8 mouse cellular contexts compared by ENCODE assay signal in genomic region chr16:18194208-18194985, GRCm38 (mm10). TPM values are rescaled to one million over a fixed set of nuclear protein-coding genes. Genes with fewer than 3 reads are reported as not detected.
A peak's percentile ranks its signal among the peaks of the same experiment; 100 is the strongest.
DNase-seq lines count a peak whose midpoint lies in the region; ATAC-seq and TF ChIP-seq lines count a peak whose summit lies in the region.

No protein-coding gene starts in this region.

- TF ChIP-seq CTCF in left cerebral cortex, adult 2 months (IDR thresholded peaks at IDR 0.05) = no peak

- H3K4me1 ChIP-seq in forebrain, embryonic 13.5 days = peaks cover 44% of the 10 kb centered on the region
- H3K4me1 ChIP-seq in kidney, embryonic 14.5 days (ENCODE audit: control insufficient read depth, insufficient read depth, low read length) = peaks cover 27% of the 10 kb centered on the region
- H3K4me1 ChIP-seq in neural tube, embryonic 13.5 days (replicated peaks) = peaks cover 57% of the 10 kb centered on the region

- 0 out of 2 replicates have a peak, but pooled peaks cover 4% of the 10 kb centered on the region for H3K27me3 ChIP-seq in forebrain, embryonic 13.5 days
- H3K27me3 ChIP-seq in kidney, embryonic 14.5 days (ENCODE audit: control insufficient read depth, insufficient read depth, low read length) = 0 out of 2 replicates have a peak, but pooled peaks cover 2% of the 10 kb centered on the region
- no peaks in the 10 kb centered on the region for H3K27me3 ChIP-seq in neural tube, embryonic 13.5 days

- WGBS in forebrain, embryonic 13.5 days = 76% methylated on average over 15 of the region's 15 CpGs
- 40% methylated on average over 15 of the region's 15 CpGs for WGBS in kidney, embryonic 14.5 days
- 34% methylated on average over 15 of the region's 15 CpGs for WGBS in neural tube, embryonic 13.5 days

- DNase-seq in left cerebral cortex, adult 2 months (ENCODE audit: extremely low spot score in 1 of 2, low spot score in 2 of 2) = no peak
- DNase-seq in left cerebral cortex, adult 8-10 months (ENCODE audit: low spot score in 2 of 2) = no peak
- DNase-seq in lung, adult 18-20 months = no peak
- DNase-seq in urinary bladder, postnatal 14 days (ENCODE audit: low spot score) = no peak

- peak overlapping the region; percentile 87 for H3K27ac ChIP-seq in left cerebral cortex, adult 2 months
- peak overlapping the region; percentile 65 for H3K27ac ChIP-seq in forebrain, embryonic 13.5 days
- no peak overlapping the region for H3K27ac ChIP-seq in kidney, embryonic 14.5 days (ENCODE audit: low read depth, low read length)
- peak overlapping the region; percentile 78 for H3K27ac ChIP-seq in neural tube, embryonic 13.5 days (replicated peaks)

- H3K9me3 ChIP-seq in forebrain, embryonic 13.5 days (replicated peaks) = no peaks in the 10 kb centered on the region
- no peaks in the 10 kb centered on the region for H3K9me3 ChIP-seq in kidney, embryonic 14.5 days (ENCODE audit: control insufficient read depth, low read length)
- no peaks in the 10 kb centered on the region for H3K9me3 ChIP-seq in neural tube, embryonic 13.5 days

- H3K36me3 ChIP-seq in forebrain, embryonic 13.5 days (ENCODE audit: poor library complexity, severe bottlenecking) = no peaks in the 10 kb centered on the region
- no peaks in the 10 kb centered on the region for H3K36me3 ChIP-seq in kidney, embryonic 14.5 days (ENCODE audit: control insufficient read depth, insufficient read depth, low read length)
- no peaks in the 10 kb centered on the region for H3K36me3 ChIP-seq in neural tube, embryonic 13.5 days

- no peak overlapping the region for H3K4me2 ChIP-seq in forebrain, embryonic 13.5 days
- no peak overlapping the region for H3K4me2 ChIP-seq in kidney, embryonic 14.5 days (replicated peaks; ENCODE audit: low read depth, low read length)
- no peak overlapping the region for H3K4me2 ChIP-seq in neural tube, embryonic 13.5 days

- H3K4me3 ChIP-seq in left cerebral cortex, adult 2 months = no peak overlapping the region
- no peak overlapping the region for H3K4me3 ChIP-seq in forebrain, embryonic 13.5 days
- H3K4me3 ChIP-seq in kidney, embryonic 14.5 days (ENCODE audit: low read length) = no peak overlapping the region
- H3K4me3 ChIP-seq in neural tube, embryonic 13.5 days = no peak overlapping the region

- ATAC-seq in forebrain, embryonic 13.5 days = peak; percentile 20
- ATAC-seq in kidney, embryonic 14.5 days (ENCODE audit: low FRiP score, low TSS enrichment) = peak; percentile 32
- ATAC-seq in neural tube, embryonic 13.5 days (ENCODE audit: low read depth) = peak; percentile 77
- no peak for ATAC-seq in megakaryocyte progenitor cell, adult 5-6 weeks (replicated peaks; ENCODE audit: poor library complexity)

- intact Hi-C loops in left cerebral cortex, adult 2 months (cut with DNase I) = no loop called here

- peak overlapping the region; percentile 8; the same call in 1 of the 2 replicates for H3K9ac ChIP-seq in forebrain, embryonic 13.5 days
- no peak overlapping the region for H3K9ac ChIP-seq in kidney, embryonic 14.5 days (ENCODE audit: low read depth, low read length)
- no peak overlapping the region for H3K9ac ChIP-seq in neural tube, embryonic 13.5 days

RNA-seq across cellular contexts. Expression of gene Ccdc188, which starts 23.3 kb away (rescaled TPM):
- total RNA-seq in left cerebral cortex, adult 2 months (2021) = not detected
- not detected for total RNA-seq in left cerebral cortex, adult 8-10 months (2022)
- 0.13 TPM in 1 of 2 replicates, not detected in the other for polyA plus RNA-seq in forebrain, embryonic 13.5 days (2015; fragmentation: Nextera tagmentation; extraction: Ambion mirVana)
- polyA plus RNA-seq in kidney, embryonic 14.5 days (2014; fragmentation: Nextera tagmentation; extraction: Ambion mirVana) = not detected in 2 replicates
- not detected in 2 replicates for polyA plus RNA-seq in neural tube, embryonic 13.5 days (2015; fragmentation: Nextera tagmentation; extraction: Ambion mirVana)
- not detected in 2 replicates for total RNA-seq in megakaryocyte progenitor cell, adult 5-6 weeks (2015)
- not detected in 2 replicates for total RNA-seq in megakaryocyte progenitor cell, adult 5-6 weeks (2017)

RNA-seq across cellular contexts. Expression of gene Zdhhc8, which starts 40.5 kb away (rescaled TPM):
- total RNA-seq in left cerebral cortex, adult 2 months (2021) = 100 to 1,000 TPM; 132 to 134 TPM
- total RNA-seq in left cerebral cortex, adult 8-10 months (2022) = 100 to 1,000 TPM; 106 to 125 (median 117) TPM
- polyA plus RNA-seq in forebrain, embryonic 13.5 days (2015; fragmentation: Nextera tagmentation; extraction: Ambion mirVana) = 7.7 and 8.4 TPM in 2 replicates
- polyA plus RNA-seq in kidney, embryonic 14.5 days (2014; fragmentation: Nextera tagmentation; extraction: Ambion mirVana) = 14.4 and 17.2 TPM in 2 replicates
- 15.3 and 17.0 TPM in 2 replicates for polyA plus RNA-seq in neural tube, embryonic 13.5 days (2015; fragmentation: Nextera tagmentation; extraction: Ambion mirVana)
- 7.3 and 7.6 TPM in 2 replicates for total RNA-seq in megakaryocyte progenitor cell, adult 5-6 weeks (2015)
- total RNA-seq in megakaryocyte progenitor cell, adult 5-6 weeks (2017) = 2.4 and 7.0 TPM in 2 replicates

RNA-seq across cellular contexts. Expression of gene Trmt2a, which starts 54.1 kb away (rescaled TPM):
- total RNA-seq in left cerebral cortex, adult 2 months (2021) = 10 to 100 TPM; 43.6 to 47.7 TPM
- total RNA-seq in left cerebral cortex, adult 8-10 months (2022) = 10 to 100 TPM; 45.5 to 57.0 (median 48.8) TPM
- polyA plus RNA-seq in forebrain, embryonic 13.5 days (2015; fragmentation: Nextera tagmentation; extraction: Ambion mirVana) = 116 and 126 TPM in 2 replicates
- polyA plus RNA-seq in kidney, embryonic 14.5 days (2014; fragmentation: Nextera tagmentation; extraction: Ambion mirVana) = 78.3 and 83.4 TPM in 2 replicates
- 89.1 and 92.0 TPM in 2 replicates for polyA plus RNA-seq in neural tube, embryonic 13.5 days (2015; fragmentation: Nextera tagmentation; extraction: Ambion mirVana)
- 95.7 and 111 TPM in 2 replicates for total RNA-seq in megakaryocyte progenitor cell, adult 5-6 weeks (2015)
- 86.1 and 95.9 TPM in 2 replicates for total RNA-seq in megakaryocyte progenitor cell, adult 5-6 weeks (2017)

RNA-seq across cellular contexts. Expression of gene Ranbp1, which starts 54.1 kb away (rescaled TPM):
- 10 to 100 TPM; 87.3 to 92.9 TPM for total RNA-seq in left cerebral cortex, adult 2 months (2021)
- total RNA-seq in left cerebral cortex, adult 8-10 months (2022) = 10 to 100 TPM; 83.1 to 99.0 (median 90.9) TPM
- 726 and 766 TPM in 2 replicates for polyA plus RNA-seq in forebrain, embryonic 13.5 days (2015; fragmentation: Nextera tagmentation; extraction: Ambion mirVana)
- polyA plus RNA-seq in kidney, embryonic 14.5 days (2014; fragmentation: Nextera tagmentation; extraction: Ambion mirVana) = 846 and 1,191 TPM in 2 replicates
- 432 and 457 TPM in 2 replicates for polyA plus RNA-seq in neural tube, embryonic 13.5 days (2015; fragmentation: Nextera tagmentation; extraction: Ambion mirVana)
- total RNA-seq in megakaryocyte progenitor cell, adult 5-6 weeks (2015) = 621 and 642 TPM in 2 replicates
- total RNA-seq in megakaryocyte progenitor cell, adult 5-6 weeks (2017) = 523 and 557 TPM in 2 replicates

Comparison
In these comparisons a context has a peak if more than half of its experiments do, and no peak if none do; other contexts are left out.
1. RNA of gene Zdhhc8, which starts 40.5 kb away (total RNA-seq): 132 to 134 TPM in left cerebral cortex, adult 2 months and 106 to 125 TPM in left cerebral cortex, adult 8-10 months; 2.4 to 7.6 TPM in megakaryocyte progenitor cell, adult 5-6 weeks; every median in the first group is over 10 times any median in the second.